Mouse (Mus musculus) forebrain, embryonic 11.5 days (tissue): ENCODE results near the gene Kazn. TPM values are rescaled to one million over a fixed set of nuclear protein-coding genes. Genes with fewer than 3 reads are reported as not detected.

Experiments used
- ATAC-seq: fragments of 200-750 bp; cut with Nextera tagmentation; replicated peaks from 2 replicates; pipeline ENCODE4 v1.8.0; 2017; ENCODE audit warnings: moderate TSS enrichment; ENCODE audit not compliant: low FRiP score
- DNase-seq: peaks from one replicate; pipeline ENCODE4 v3.0.0-alpha.2; 2017; ENCODE audit warnings: low spot score
- H3K27ac ChIP-seq: fragments of 300-500 bp; sonication (generic); 2 replicates; pipeline ENCODE4 v1.5.1; 2014; ENCODE audit warnings: low read depth, low read length
- H3K27me3 ChIP-seq: fragments of 300-500 bp; sonication (generic); 2 replicates; pipeline ENCODE4 v1.6.1; 2014; ENCODE audit warnings: mild to moderate bottlenecking, low read length, mixed read lengths; ENCODE audit not compliant: control insufficient read depth, insufficient read depth
- H3K36me3 ChIP-seq: fragments of 300-500 bp; sonication (generic); 2 replicates; pipeline ENCODE4 v1.6.1; 2014; ENCODE audit warnings: mild to moderate bottlenecking, low read length, moderate library complexity, mixed read lengths; ENCODE audit not compliant: control insufficient read depth, insufficient read depth
- H3K4me1 ChIP-seq: fragments of 300-500 bp; sonication (generic); replicated peaks from 2 replicates; pipeline ENCODE4 v1.6.1; 2014; ENCODE audit warnings: low read length, mixed read lengths; ENCODE audit not compliant: control insufficient read depth, insufficient read depth
- H3K4me2 ChIP-seq: fragments of 300-500 bp; sonication (generic); 2 replicates; pipeline ENCODE4 v1.6.1; 2014; ENCODE audit warnings: low read depth, mild to moderate bottlenecking, low read length, moderate library complexity, mixed read lengths; ENCODE audit not compliant: severe bottlenecking
- H3K4me3 ChIP-seq: fragments of 300-500 bp; sonication (generic); 2 replicates; pipeline ENCODE4 v1.5.1; 2014; ENCODE audit warnings: low read depth, low read length
- H3K9ac ChIP-seq: fragments of 300-500 bp; sonication (generic); 2 replicates; pipeline ENCODE4 v1.6.1; 2014; ENCODE audit warnings: low read length
- H3K9me3 ChIP-seq: fragments of 300-500 bp; sonication (generic); 2 replicates; pipeline ENCODE4 v1.6.1; 2016; ENCODE audit warnings: low read length, mixed read lengths; ENCODE audit not compliant: control insufficient read depth
- WGBS: fragments of 180-500 bp; shearing (Covaris S2); extraction: QIAGEN DNeasy Blood & Tissue Kit; methylation state at CpG from one replicate; pipeline ENCODE4 v1.1.7; 2014; 5-methylcytosine and 5-hydroxymethylcytosine counted together
- polyA plus RNA-seq: library from polyadenylated mRNA; unstranded; fragments of >200 nt; fragmentation: Nextera tagmentation; extraction: Ambion mirVana; gene quantifications from 2 replicates; pipeline ENCODE4 v1.2.1, GENCODE M21; 2014

Kazn gene
- polyA plus RNA-seq, 1 experiment from 2014 or later = 18.1 TPM

DNA sequence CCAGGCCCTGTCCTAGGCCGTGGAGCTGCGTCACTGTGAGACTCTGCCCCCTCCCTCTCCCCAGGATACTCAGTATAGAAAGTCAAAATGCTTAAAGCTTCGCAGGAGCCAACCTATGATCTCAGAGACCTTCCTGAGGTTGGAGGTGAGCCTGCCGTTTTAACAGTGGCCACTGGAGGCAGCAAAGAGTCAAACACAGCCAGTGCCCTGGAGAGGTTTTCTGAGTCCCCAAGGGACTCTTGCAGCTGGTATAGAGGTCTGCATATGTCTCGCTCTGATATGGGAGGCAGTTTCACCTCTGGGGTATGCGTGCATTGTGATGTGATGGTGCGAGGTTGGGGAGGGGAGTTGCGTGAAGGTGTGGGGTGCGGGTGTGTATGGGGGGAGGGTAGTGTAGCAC lies 10.2 kb upstream of the Kazn start:
- no peaks in the 10 kb centered on the region for H3K27me3 ChIP-seq
- no peaks in the 10 kb centered on the region; the same call in 1 of the 2 replicates for H3K9me3 ChIP-seq
- H3K27ac ChIP-seq = no peak overlapping the region
- H3K4me1 ChIP-seq = no peaks in the 10 kb centered on the region
- no peak overlapping the region for H3K4me3 ChIP-seq
- ATAC-seq (peak; percentile 31; the same call in 1 of the 2 replicates), DNase-seq (peak; percentile 80)
- H3K36me3 ChIP-seq = no peaks in the 10 kb centered on the region
- H3K9ac ChIP-seq = no peak overlapping the region
- 23% methylated on average over 9 of the region's 9 CpGs for WGBS
- no peak overlapping the region for H3K4me2 ChIP-seq

DNA sequence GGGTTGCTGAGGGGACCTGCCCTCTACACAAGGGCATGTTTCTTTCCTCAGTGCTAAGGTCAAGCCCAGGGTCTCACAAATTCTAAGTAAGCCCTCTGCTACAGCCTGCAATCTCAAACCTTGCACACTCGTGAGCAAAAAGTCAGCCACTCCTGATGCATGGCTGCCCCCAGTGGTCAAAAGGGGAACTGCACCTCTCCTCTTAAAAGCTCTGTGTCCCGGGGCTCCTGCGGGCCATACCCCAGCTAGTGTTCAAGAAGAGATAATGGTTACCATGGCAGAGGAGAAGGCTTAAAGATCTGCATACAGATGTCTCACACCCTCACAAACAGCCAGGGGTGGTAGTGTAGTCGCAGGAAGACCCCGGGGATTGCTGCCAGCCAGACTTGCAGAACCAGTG lies 9.2 kb upstream of the Kazn start:
- ATAC-seq (peak; percentile 48; the same call in 1 of the 2 replicates), DNase-seq (peak; percentile 90)
- no peaks in the 10 kb centered on the region for H3K27me3 ChIP-seq
- H3K9ac ChIP-seq = no peak overlapping the region
- no peaks in the 10 kb centered on the region for H3K36me3 ChIP-seq
- H3K4me3 ChIP-seq = no peak overlapping the region
- 13% methylated on average over 5 of the region's 5 CpGs for WGBS
- H3K9me3 ChIP-seq = no peaks in the 10 kb centered on the region
- no peak overlapping the region for H3K27ac ChIP-seq
- no peaks in the 10 kb centered on the region for H3K4me1 ChIP-seq
- H3K4me2 ChIP-seq = no peak overlapping the region

DNA sequence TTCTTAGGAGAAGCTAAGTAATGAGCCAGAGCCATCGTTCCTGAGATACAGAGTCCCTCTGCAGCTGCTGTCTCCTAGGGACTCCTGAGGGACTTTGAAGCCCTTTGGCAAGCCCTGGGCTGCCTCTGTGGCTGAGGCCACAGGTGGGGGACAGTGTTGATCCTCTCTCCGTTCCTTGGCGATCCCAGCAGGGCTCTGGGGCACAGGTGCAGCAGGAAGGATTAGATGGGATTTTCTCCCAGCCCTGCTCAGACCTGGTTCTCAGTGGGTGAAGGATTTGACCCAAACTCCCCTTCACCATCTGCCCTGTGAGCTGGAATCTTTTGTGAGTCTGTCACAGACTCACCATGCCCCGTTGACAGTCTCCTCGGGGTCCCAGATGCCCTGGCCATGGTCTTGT lies 7.5 kb upstream of the Kazn start:
- no peak overlapping the region for H3K4me2 ChIP-seq
- ATAC-seq (no peak), DNase-seq (no peak)
- no peaks in the 10 kb centered on the region for H3K9me3 ChIP-seq
- 17% methylated on average over 5 of the region's 5 CpGs for WGBS
- H3K27ac ChIP-seq = no peak overlapping the region
- no peak overlapping the region for H3K9ac ChIP-seq
- H3K4me1 ChIP-seq = no peaks in the 10 kb centered on the region
- H3K27me3 ChIP-seq = no peaks in the 10 kb centered on the region
- no peaks in the 10 kb centered on the region for H3K36me3 ChIP-seq
- no peak overlapping the region for H3K4me3 ChIP-seq

DNA sequence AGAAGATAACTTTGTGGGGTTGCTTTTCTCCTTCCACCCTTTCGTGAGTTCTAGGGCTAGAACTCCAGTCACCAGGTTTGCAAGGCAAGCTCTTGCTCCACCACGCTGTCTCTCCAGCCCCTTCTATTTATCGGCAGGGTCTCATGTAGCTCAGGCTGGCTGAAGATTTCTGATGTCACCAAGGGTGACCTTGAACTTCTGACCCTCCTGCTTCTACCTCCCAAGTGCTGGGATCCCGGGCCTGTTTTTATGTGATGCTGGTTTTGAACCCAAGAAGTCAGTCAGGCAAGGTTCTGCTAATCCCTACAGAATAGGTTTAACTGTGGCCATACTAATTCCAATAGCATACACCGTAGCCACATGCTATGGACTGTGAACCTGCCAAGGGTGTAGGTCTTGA lies 5.4 kb upstream of the Kazn start:
- WGBS = 91% methylated on average over 5 of the region's 5 CpGs
- DNase-seq (no peak), ATAC-seq (no peak)
- H3K4me2 ChIP-seq = no peak overlapping the region
- no peaks in the 10 kb centered on the region for H3K9me3 ChIP-seq
- H3K27ac ChIP-seq = no peak overlapping the region
- peaks cover 6% of the 10 kb centered on the region for H3K4me1 ChIP-seq
- no peaks in the 10 kb centered on the region for H3K27me3 ChIP-seq
- H3K9ac ChIP-seq = no peak overlapping the region
- H3K4me3 ChIP-seq = no peak overlapping the region
- no peaks in the 10 kb centered on the region for H3K36me3 ChIP-seq

DNA sequence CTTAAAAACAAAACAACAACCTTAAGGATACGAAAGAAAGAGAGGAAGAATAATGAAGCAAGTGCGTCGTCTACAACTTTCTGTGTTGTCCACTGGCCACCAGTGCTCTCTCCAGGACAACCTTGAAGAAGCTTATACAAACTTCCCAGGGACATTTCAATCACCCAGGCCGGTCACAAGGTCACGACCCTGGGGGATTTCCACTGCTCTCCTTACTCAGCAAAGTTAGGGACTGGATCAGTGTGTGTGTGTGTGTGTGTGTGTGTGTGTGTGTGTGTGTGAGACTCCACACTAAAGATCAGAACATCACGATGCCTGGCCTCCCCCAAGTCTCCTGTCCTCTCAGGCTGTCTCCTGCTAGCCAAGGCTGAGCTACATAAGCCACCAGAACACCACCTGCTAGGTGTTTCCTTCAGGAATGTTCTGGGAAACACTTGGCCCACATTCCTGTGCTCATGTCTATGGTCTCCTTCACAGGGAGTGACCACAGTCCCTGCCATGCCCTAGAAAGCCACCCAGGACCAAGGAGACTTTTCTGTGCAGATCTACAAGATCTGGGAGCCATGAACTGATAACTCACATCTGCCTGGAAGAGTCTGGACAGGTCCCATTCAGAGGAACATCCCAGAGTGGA lies 3.7 kb upstream of the Kazn start:
- no peak overlapping the region for H3K27ac ChIP-seq
- WGBS = 90% methylated on average over 6 of the region's 6 CpGs
- H3K9ac ChIP-seq = no peak overlapping the region
- H3K27me3 ChIP-seq = peaks cover 2% of the 10 kb centered on the region; the same call in 1 of the 2 replicates
- no peak for DNase-seq
- no peaks in the 10 kb centered on the region for H3K36me3 ChIP-seq
- no peak for ATAC-seq
- H3K4me3 ChIP-seq = no peak overlapping the region
- H3K4me2 ChIP-seq = no peak overlapping the region
- H3K4me1 ChIP-seq = peaks cover 18% of the 10 kb centered on the region
- no peaks in the 10 kb centered on the region for H3K9me3 ChIP-seq

DNA sequence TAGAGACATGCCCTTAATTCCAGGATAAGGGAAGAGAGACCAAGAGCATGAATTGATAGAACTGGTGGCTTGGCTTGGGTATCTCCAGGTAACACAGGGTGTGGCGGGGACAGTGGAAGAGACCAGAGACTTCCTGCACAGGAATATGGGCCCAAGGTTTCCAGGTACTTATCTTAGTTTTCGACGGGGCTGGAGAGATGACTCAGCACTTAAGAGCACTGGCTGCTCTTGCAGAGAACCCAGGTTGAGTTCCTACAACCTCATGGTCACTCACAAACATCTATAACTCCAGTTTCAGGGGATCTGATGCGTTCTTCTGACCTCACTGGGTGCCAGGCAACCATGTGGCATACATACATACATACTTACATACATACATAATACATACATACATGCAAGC lies 3.0 kb upstream of the Kazn start:
- no peak overlapping the region for H3K27ac ChIP-seq
- DNase-seq (no peak), ATAC-seq (no peak)
- no peaks in the 10 kb centered on the region for H3K9me3 ChIP-seq
- peaks cover 5% of the 10 kb centered on the region; the same call in 1 of the 2 replicates for H3K27me3 ChIP-seq
- no peaks in the 10 kb centered on the region for H3K36me3 ChIP-seq
- no peak overlapping the region for H3K4me2 ChIP-seq
- no peak overlapping the region for H3K9ac ChIP-seq
- peaks cover 18% of the 10 kb centered on the region for H3K4me1 ChIP-seq
- WGBS = 92% methylated on average over 4 of the region's 4 CpGs
- no peak overlapping the region for H3K4me3 ChIP-seq

DNA sequence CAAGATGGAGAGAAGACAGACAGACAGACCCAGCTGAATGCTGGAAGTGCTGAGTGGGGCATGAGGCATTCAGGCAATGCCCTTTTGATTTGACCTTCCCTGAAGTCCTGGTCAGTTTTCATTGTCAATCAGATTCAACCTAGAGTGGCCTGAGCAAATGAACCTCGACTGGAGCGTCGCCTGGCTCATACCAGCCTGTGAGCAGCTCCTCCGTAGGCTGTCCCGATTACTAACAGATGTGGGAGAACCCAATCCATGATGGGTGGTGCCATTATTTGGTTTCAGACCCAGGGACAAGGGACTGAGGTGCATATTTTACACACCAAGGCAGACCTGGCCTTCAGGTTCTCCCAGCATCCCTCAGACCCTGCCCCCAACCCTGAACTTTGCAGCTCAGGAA lies 1.7 kb upstream of the Kazn start:
- H3K4me2 ChIP-seq = no peak overlapping the region
- no peak overlapping the region for H3K4me3 ChIP-seq
- H3K9ac ChIP-seq = no peak overlapping the region
- H3K27ac ChIP-seq = no peak overlapping the region
- peaks cover 18% of the 10 kb centered on the region for H3K4me1 ChIP-seq
- ATAC-seq (no peak), DNase-seq (no peak)
- H3K27me3 ChIP-seq = peaks cover 5% of the 10 kb centered on the region; the same call in 1 of the 2 replicates
- H3K36me3 ChIP-seq = no peaks in the 10 kb centered on the region
- 65% methylated on average over 5 of the region's 5 CpGs for WGBS
- H3K9me3 ChIP-seq = no peaks in the 10 kb centered on the region

DNA sequence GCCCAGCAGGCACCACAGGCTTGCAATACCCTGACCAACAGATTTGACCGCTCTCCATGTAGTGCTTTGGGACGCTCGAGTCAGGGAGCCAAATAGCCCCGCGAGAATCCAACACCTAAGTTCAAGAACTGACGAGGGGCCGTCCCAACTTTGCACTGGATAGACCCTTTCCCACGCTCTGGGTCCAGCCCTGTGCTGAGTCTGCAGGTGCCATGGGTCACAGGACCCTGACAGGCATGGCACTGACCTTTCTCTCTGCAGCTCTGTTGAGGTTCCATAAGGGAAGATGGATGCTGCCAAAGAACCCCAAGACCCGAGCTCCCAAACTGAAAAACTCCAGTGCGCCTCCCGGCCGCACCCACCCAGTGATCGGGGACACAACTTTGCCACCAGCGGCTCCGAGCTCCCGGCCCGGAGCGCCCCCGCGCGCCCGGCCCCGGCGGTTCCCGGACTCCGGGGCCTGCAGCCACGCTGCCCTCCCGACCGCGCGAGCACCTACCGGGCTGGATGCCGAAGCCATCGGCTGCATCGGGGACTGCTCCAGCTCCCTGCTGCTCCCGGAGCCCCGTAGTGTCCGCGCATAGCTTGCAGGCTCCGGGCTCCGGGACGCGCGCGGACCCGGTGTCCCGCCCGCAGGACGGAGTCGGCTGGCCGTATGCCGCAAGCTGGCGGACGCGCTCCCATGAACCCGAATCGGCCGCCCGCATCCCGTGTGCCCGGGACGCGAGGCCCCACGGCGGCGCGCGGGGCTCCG lies 538 bp downstream of the Kazn start:
- Histone ChIP-seq H3K9me3 (no peaks in the 10 kb centered on the region), H3K4me3 (peak overlapping the region; percentile 66), H3K27me3 (peaks cover 5% of the 10 kb centered on the region; the same call in 1 of the 2 replicates), H3K4me2 (peak overlapping the region; percentile 100), H3K9ac (peak overlapping the region; percentile 68), H3K36me3 (no peaks in the 10 kb centered on the region), H3K4me1 (peaks cover 18% of the 10 kb centered on the region), H3K27ac (no peak overlapping the region)
- WGBS = under 1% methylated on average over 67 of the region's 69 CpGs
- DNase-seq (peak; percentile 76), ATAC-seq (peak; percentile 58)
